Mouse (Mus musculus): ENCODE measurements at regions not wholly inside any gene's neighbourhood (a gene's known extent, or its start where the extent isn't known, plus 50 kb on each side); places are given as distances from the start of the nearest gene placed in this dataset.

DNA sequence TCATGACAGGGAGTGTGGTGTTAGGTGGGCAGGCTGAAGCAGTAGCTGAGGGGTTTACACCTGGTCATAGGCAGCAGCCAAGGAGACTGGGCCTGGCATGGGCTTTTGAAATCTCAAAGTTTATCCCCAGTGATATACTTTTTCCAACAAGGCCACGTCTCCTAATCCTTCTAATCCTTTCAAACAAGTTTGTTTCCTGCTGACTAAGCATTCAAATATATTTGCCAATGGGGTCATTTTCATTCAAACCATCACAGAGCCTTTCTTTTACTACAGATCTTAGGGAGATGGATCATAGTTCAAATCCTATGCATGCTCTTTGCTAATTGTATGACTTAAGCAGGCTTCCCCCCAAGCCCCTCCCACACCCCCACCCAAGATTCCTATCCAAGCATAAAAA lies 93.0 kb upstream of the Eef1e1 start:
- no peak for DNase-seq

- no peak for DNase-seq
These were observed 81.2 kb upstream of the Eef1e1 start for GRCm38 (mm10) chr13:38740066-38740465.

GRCm38 (mm10) chr13:38736361-38737035 lies 77.6 kb upstream of the Eef1e1 start:
- DNase-seq: no peak

DNA sequence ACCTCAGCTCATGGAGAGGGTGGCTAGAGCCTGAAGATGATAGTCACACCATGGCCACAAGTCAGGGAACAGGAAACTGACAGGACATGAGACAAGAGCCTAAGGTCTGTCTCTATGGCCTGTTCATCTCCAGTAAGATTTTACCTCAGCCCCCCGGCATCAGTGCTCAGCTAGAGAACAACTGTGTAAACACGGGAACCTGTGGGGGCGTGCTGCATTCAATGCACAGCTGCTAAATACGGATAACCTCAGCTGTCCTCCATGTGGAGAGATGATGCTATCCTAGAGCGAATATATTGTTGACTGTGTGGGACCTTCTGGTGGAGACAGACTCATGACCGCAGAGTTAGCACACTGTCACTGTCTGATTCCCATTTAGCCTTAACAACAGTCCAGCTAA lies 76.4 kb upstream of the Eef1e1 start:
- no peak for DNase-seq

DNA sequence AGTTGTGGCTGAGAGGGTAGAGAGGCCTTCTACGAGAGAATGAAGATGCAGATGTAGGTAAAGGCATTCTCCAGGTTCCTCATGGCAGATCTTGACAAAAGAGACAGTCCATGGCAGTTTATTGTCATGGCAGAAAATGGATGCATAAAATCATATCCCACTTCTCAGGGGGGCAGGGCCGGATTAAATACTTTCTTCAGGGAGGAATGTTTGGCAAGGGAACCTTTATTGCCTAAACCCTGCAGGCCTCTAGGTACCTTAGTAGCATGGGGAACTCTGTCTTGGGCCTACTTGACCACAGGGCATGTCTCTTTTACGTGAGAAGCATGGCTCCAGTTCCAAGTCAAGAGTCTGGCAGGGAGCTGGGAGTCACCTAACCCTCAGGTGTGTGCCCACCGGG lies 74.4 kb upstream of the Eef1e1 start:
- no peak for DNase-seq

DNA sequence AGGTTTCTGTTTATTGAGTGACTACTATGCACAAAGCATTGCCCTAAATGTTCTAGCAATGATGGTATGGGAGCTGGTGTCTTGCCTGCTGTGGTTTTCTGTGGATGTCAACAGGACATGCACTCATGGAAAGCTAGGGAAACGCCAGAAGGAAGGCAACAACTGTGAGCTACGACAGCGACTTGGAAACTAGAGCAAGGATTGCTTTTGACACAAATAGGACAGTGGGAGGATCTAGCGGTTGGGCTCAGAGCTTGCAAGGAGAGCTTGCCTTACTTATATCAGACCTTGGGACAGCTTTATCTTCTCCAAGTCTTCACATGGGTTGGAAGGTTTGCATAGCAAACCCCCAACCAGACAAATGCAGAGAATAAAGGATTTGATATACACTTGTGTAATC lies 66.6 kb upstream of the Eef1e1 start:
- no peak for DNase-seq

- no peak for DNase-seq
These were observed 62.3 kb upstream of the Eef1e1 start for GRCm38 (mm10) chr13:38721166-38721565.

DNA sequence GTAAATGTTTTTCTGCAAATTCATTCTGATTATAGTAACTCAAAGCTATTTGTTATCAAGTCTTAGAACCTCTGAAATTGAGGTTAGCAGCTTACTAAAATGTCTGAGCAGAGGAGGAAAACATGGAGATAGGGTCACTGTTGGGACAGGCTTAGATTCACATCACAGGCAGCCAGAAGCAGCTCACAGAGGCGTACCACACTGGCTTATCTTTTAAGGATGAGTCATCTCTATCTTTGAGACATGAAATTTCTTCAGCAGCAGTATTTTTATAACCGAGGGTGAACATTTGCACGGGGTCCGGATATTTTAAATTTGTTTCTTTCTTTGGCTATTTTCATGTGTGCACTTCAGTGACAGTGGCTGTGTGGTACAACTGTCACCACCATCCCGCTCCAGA lies 56.0 kb upstream of the Eef1e1 start:
- no peak for DNase-seq

All from cerebellum, postnatal 14 days (tissue).